Mouse (Mus musculus): ENCODE data around the gene Pard3b.

- no peak for TF ChIP-seq POLR2A (IDR thresholded peaks at IDR 0.05; ENCODE audit: borderline replicate concordance, low read depth, low read length)
- TF ChIP-seq CTCF (IDR thresholded peaks at IDR 0.05; ENCODE audit: low read depth, low read length) = no peak
These were observed 21.3 kb downstream of the Pard3b start for GRCm38 (mm10) chr1:61659931-61660330.

Measured in bone marrow macrophage, adult 2 months (primary cell).